Mouse (Mus musculus) embryonic facial prominence, embryonic 11.5 days (tissue): ENCODE measurements at regions not wholly inside any gene's neighbourhood (a gene's known extent, or its start where the extent isn't known, plus 50 kb on each side); places are given as distances from the start of the nearest gene placed in this dataset.

Source experiments
- ATAC-seq: fragments of 200-750 bp; cut with Nextera tagmentation; replicated peaks from 2 replicates; pipeline ENCODE4 v1.8.0; 2017; ENCODE audit warnings: low read depth; ENCODE audit not compliant: insufficient number of reproducible peaks, low FRiP score, low TSS enrichment
- DNase-seq: peaks from one replicate; pipeline ENCODE4 v3.0.0-alpha.2; 2015; ENCODE audit warnings: low spot score
- H3K27ac ChIP-seq: fragments of 300-500 bp; sonication (generic); replicated peaks from 2 replicates; pipeline ENCODE4 v1.5.1; 2014; ENCODE audit warnings: mild to moderate bottlenecking, low read depth, low read length, control low read depth
- H3K27me3 ChIP-seq: fragments of 300-500 bp; sonication (generic); 2 replicates; pipeline ENCODE4 v1.6.1; 2014; ENCODE audit warnings: mild to moderate bottlenecking, low read length, moderate library complexity, mixed read lengths; ENCODE audit not compliant: control insufficient read depth, insufficient read depth
- H3K36me3 ChIP-seq: fragments of 300-500 bp; sonication (generic); replicated peaks from 2 replicates; pipeline ENCODE4 v1.6.1; 2014; ENCODE audit warnings: low read depth, mild to moderate bottlenecking, low read length, moderate library complexity, mixed read lengths; ENCODE audit not compliant: control insufficient read depth, insufficient read depth
- H3K4me1 ChIP-seq: fragments of 300-500 bp; sonication (generic); 2 replicates; pipeline ENCODE4 v1.6.1; 2014; ENCODE audit warnings: low read length, mixed read lengths; ENCODE audit not compliant: control insufficient read depth, insufficient read depth
- H3K4me2 ChIP-seq: fragments of 300-500 bp; sonication (generic); 2 replicates; pipeline ENCODE4 v1.6.1; 2014; ENCODE audit warnings: low read depth, mild to moderate bottlenecking, control low read depth, low read length, moderate library complexity
- H3K4me3 ChIP-seq: fragments of 300-500 bp; sonication (generic); 2 replicates; pipeline ENCODE4 v1.5.1; 2014; ENCODE audit warnings: low read depth, low read length, control low read depth
- H3K9ac ChIP-seq: fragments of 300-500 bp; sonication (generic); replicated peaks from 2 replicates; pipeline ENCODE4 v1.6.1; 2014; ENCODE audit warnings: mild to moderate bottlenecking, control low read depth, low read length
- H3K9me3 ChIP-seq: fragments of 300-500 bp; sonication (generic); replicated peaks from 2 replicates; pipeline ENCODE4 v1.6.1; 2016; ENCODE audit warnings: mild to moderate bottlenecking, low read length, inconsistent platforms, mixed read lengths; ENCODE audit not compliant: control insufficient read depth
- WGBS: fragments of 180-500 bp; shearing (Covaris S2); extraction: QIAGEN DNeasy Blood & Tissue Kit; methylation state at CpG from one replicate; pipeline ENCODE4 v1.1.7; 2014; 5-methylcytosine and 5-hydroxymethylcytosine counted together

GRCm38 (mm10) chr17:47267076-47267475 is 101.6 kb upstream of the Mrps10 start:
- H3K4me3 ChIP-seq = no peak overlapping the region
- no peak overlapping the region for H3K9ac ChIP-seq
- ATAC-seq (no peak), DNase-seq (peak; percentile 23)
- no peaks in the 10 kb centered on the region for H3K36me3 ChIP-seq
- no peaks in the 10 kb centered on the region for H3K4me1 ChIP-seq
- WGBS = 89% methylated on average over 13 of the region's 13 CpGs
- no peak overlapping the region for H3K4me2 ChIP-seq
- H3K27ac ChIP-seq = no peak overlapping the region
- H3K9me3 ChIP-seq = no peaks in the 10 kb centered on the region
- no peaks in the 10 kb centered on the region for H3K27me3 ChIP-seq

GRCm38 (mm10) chr17:47266335-47266734 is 102.4 kb upstream of the Mrps10 start:
- H3K4me2 ChIP-seq = no peak overlapping the region
- H3K27me3 ChIP-seq = no peaks in the 10 kb centered on the region
- DNase-seq = no peak
- WGBS = 93% methylated on average over 7 of the region's 7 CpGs
- no peaks in the 10 kb centered on the region for H3K9me3 ChIP-seq
- no peaks in the 10 kb centered on the region for H3K4me1 ChIP-seq
- H3K9ac ChIP-seq = no peak overlapping the region
- H3K36me3 ChIP-seq = no peaks in the 10 kb centered on the region
- no peak for ATAC-seq
- H3K4me3 ChIP-seq = no peak overlapping the region
- H3K27ac ChIP-seq = no peak overlapping the region

- no peak for DNase-seq
Measured at GRCm38 (mm10) chr17:47262986-47263385, 105.7 kb upstream of the Mrps10 start.

GRCm38 (mm10) chr17:47262141-47262540 is 106.5 kb upstream of the Mrps10 start:
- Histone ChIP-seq H3K9me3 (no peaks in the 10 kb centered on the region), H3K4me1 (no peaks in the 10 kb centered on the region), H3K9ac (no peak overlapping the region), H3K4me2 (no peak overlapping the region), H3K27me3 (no peaks in the 10 kb centered on the region), H3K4me3 (no peak overlapping the region), H3K36me3 (no peaks in the 10 kb centered on the region), H3K27ac (no peak overlapping the region)
- 95% methylated on average over 5 of the region's 5 CpGs for WGBS
- DNase-seq = no peak
- no peak for ATAC-seq

More at GRCm38 (mm10) chr17:47262986-47263385, 105.7 kb upstream of the Mrps10 start:
- no peak for ATAC-seq
- 95% methylated on average over 9 of the region's 9 CpGs for WGBS
- Histone ChIP-seq H3K9ac (no peak overlapping the region), H3K27ac (no peak overlapping the region), H3K9me3 (no peaks in the 10 kb centered on the region), H3K4me1 (no peaks in the 10 kb centered on the region), H3K27me3 (no peaks in the 10 kb centered on the region), H3K4me3 (no peak overlapping the region), H3K4me2 (no peak overlapping the region), H3K36me3 (no peaks in the 10 kb centered on the region)

- Histone ChIP-seq H3K4me1 (no peaks in the 10 kb centered on the region), H3K27me3 (no peaks in the 10 kb centered on the region), H3K27ac (no peak overlapping the region), H3K9me3 (no peaks in the 10 kb centered on the region), H3K9ac (no peak overlapping the region), H3K36me3 (no peaks in the 10 kb centered on the region), H3K4me2 (no peak overlapping the region), H3K4me3 (no peak overlapping the region)
- ATAC-seq (no peak), DNase-seq (no peak)
- WGBS = 86% methylated on average over 4 of the region's 4 CpGs
Measured at GRCm38 (mm10) chr17:47260976-47261375, 107.7 kb upstream of the Mrps10 start.

- Histone ChIP-seq H3K4me2 (no peak overlapping the region), H3K27ac (no peak overlapping the region), H3K4me3 (no peak overlapping the region), H3K36me3 (no peaks in the 10 kb centered on the region), H3K27me3 (no peaks in the 10 kb centered on the region), H3K9me3 (no peaks in the 10 kb centered on the region), H3K9ac (no peak overlapping the region), H3K4me1 (no peaks in the 10 kb centered on the region)
- no peak for ATAC-seq
- WGBS = 84% methylated on average over 2 of the region's 2 CpGs
- no peak for DNase-seq
Measured at GRCm38 (mm10) chr17:47258296-47258695, 110.4 kb upstream of the Mrps10 start.

GRCm38 (mm10) chr17:47255209-47255608 is 113.5 kb upstream of the Mrps10 start:
- ATAC-seq = no peak
- H3K4me1 ChIP-seq = no peaks in the 10 kb centered on the region
- H3K9ac ChIP-seq = no peak overlapping the region
- H3K9me3 ChIP-seq = no peaks in the 10 kb centered on the region
- no peaks in the 10 kb centered on the region for H3K36me3 ChIP-seq
- H3K4me2 ChIP-seq = no peak overlapping the region
- 92% methylated on average over 8 of the region's 8 CpGs for WGBS
- H3K4me3 ChIP-seq = no peak overlapping the region
- no peak for DNase-seq
- no peak overlapping the region for H3K27ac ChIP-seq
- no peaks in the 10 kb centered on the region for H3K27me3 ChIP-seq

GRCm38 (mm10) chr17:47254026-47254425 is 114.7 kb upstream of the Mrps10 start:
- Histone ChIP-seq H3K4me1 (no peaks in the 10 kb centered on the region; the same call in 1 of the 2 replicates), H3K9ac (no peak overlapping the region), H3K4me3 (no peak overlapping the region), H3K27ac (no peak overlapping the region), H3K27me3 (no peaks in the 10 kb centered on the region), H3K36me3 (no peaks in the 10 kb centered on the region), H3K9me3 (no peaks in the 10 kb centered on the region), H3K4me2 (no peak overlapping the region)
- ATAC-seq (no peak), DNase-seq (no peak)
- WGBS = 93% methylated on average over 11 of the region's 11 CpGs
